Mouse (Mus musculus): ENCODE data around the gene Mgat5. TPM values are rescaled to one million over a fixed set of nuclear protein-coding genes. Genes with fewer than 3 reads are reported as not detected.

Gene Mgat5
- polyA plus RNA-seq, 2 experiments: 6.6 to 8.4 TPM

DNA sequence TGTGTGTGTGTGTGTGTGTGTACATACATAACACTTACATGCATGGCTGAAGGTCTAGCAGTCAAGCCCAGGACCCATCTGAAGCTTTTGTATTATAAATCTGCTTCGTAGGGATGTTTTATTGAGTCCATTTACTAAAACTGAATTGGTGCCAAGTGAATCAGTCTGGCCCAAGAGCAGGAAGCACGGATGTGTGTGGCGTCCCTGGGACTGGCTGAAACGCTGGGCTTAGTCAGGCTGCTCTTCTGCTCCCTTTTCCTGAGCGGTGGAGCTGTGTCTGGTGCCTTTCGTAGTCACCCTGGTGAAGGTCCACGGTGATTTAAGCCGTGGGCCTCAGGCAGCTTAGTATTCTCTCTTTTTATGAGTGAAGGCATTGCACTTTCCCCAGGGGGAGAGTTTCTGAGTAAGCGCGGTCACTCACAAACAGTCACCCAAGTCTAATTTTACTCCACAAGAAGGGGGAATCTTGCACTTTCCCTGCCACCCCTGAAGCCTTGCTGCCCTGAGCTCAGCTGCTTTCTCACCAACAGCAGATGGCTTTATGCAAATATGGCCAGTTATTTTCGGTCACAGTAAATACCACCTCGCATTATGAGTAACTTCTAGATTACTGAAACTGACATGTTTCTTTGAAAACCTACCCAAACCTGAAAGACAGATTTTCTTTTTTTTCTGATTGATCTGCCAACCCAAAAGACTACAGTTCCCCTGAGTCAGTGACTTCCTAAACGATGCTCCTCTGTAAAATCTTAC lies 176.1 kb downstream of the Mgat5 start:
- Histone ChIP-seq H3K9me3 (ENCODE audit: control insufficient read depth, low read length) (no peaks in the 10 kb centered on the region), H3K4me1 (ENCODE audit: control insufficient read depth, insufficient read depth, low read length) (no peaks in the 10 kb centered on the region), H3K27ac (replicated peaks; ENCODE audit: low read depth, low read length) (no peak overlapping the region), H3K27me3 (ENCODE audit: control insufficient read depth, insufficient read depth, low read length) (no peaks in the 10 kb centered on the region), H3K4me3 (replicated peaks; ENCODE audit: low read length) (no peak overlapping the region), H3K36me3 (ENCODE audit: control insufficient read depth, insufficient read depth, low read length) (peaks cover 9% of the 10 kb centered on the region), H3K4me2 (replicated peaks; ENCODE audit: low read depth, low read length, severe bottlenecking) (no peak overlapping the region), H3K9ac (ENCODE audit: low read depth, low read length, severe bottlenecking) (no peak overlapping the region)
- 51% methylated on average over 13 of the region's 13 CpGs for WGBS
- no peak for TF ChIP-seq POLR2A (IDR thresholded peaks at IDR 0.05; ENCODE audit: borderline replicate concordance, extremely low read depth, insufficient read depth, insufficient read length)
- DNase-seq (ENCODE audit: low spot score): peak; percentile 17
- ATAC-seq (ENCODE audit: low FRiP score, low read depth): no peak

DNA sequence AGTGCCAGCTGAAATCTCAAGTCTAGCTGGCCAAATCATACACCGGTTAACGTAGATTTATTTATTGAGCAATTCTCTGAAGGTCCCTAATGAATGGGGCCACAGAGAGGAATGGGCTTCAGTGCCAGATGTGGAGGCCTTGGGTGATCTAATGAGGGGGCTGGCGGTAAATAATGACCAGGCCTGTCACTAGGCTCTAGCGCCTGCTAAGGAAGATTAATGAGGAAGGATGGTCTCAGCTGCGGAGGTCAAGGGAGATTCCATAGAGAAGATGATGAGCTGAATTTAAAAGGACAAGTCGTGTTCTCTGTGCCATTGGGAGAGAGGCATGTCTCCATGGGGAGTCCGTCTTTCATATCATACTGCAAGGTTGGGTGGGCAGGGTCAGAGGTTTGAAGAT lies 178.3 kb downstream of the Mgat5 start:
- H3K27me3 ChIP-seq (ENCODE audit: control insufficient read depth, insufficient read depth, low read length): no peaks in the 10 kb centered on the region
- no peak for TF ChIP-seq POLR2A (IDR thresholded peaks at IDR 0.05; ENCODE audit: borderline replicate concordance, extremely low read depth, insufficient read depth, insufficient read length)
- WGBS: 65% methylated on average over 7 of the region's 7 CpGs
- peaks cover 9% of the 10 kb centered on the region for H3K36me3 ChIP-seq (ENCODE audit: control insufficient read depth, insufficient read depth, low read length)
- ATAC-seq (ENCODE audit: low FRiP score, low read depth) (no peak), DNase-seq (ENCODE audit: low spot score) (no peak)
- H3K9me3 ChIP-seq (ENCODE audit: control insufficient read depth, low read length): no peaks in the 10 kb centered on the region
- H3K27ac ChIP-seq (replicated peaks; ENCODE audit: low read depth, low read length): no peak overlapping the region
- no peak overlapping the region for H3K4me2 ChIP-seq (replicated peaks; ENCODE audit: low read depth, low read length, severe bottlenecking)
- H3K4me3 ChIP-seq (replicated peaks; ENCODE audit: low read length): no peak overlapping the region
- H3K4me1 ChIP-seq (ENCODE audit: control insufficient read depth, insufficient read depth, low read length): peaks cover 4% of the 10 kb centered on the region; the same call in 1 of the 2 replicates
- H3K9ac ChIP-seq (ENCODE audit: low read depth, low read length, severe bottlenecking): no peak overlapping the region

DNA sequence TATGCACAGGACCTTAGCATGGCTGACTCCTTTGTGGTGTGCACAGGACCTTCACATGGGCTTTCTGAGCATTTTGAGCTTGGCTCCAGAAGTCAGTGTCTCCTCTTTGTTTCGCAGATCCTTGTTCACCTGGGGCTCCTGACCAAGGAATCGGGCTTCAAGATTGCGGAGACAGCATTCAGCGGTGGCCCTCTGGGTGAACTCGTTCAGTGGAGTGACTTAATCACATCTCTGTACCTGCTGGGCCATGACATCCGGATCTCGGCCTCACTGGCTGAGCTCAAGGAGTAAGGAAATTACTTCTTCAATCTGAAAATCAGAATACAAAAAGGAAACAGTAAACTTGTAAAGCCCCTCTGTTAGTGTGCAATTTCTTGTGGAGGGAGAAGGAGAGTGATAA lies 182.4 kb downstream of the Mgat5 start:
- no peak overlapping the region for H3K27ac ChIP-seq (replicated peaks; ENCODE audit: low read depth, low read length)
- ATAC-seq (ENCODE audit: low FRiP score, low read depth): no peak

DNA sequence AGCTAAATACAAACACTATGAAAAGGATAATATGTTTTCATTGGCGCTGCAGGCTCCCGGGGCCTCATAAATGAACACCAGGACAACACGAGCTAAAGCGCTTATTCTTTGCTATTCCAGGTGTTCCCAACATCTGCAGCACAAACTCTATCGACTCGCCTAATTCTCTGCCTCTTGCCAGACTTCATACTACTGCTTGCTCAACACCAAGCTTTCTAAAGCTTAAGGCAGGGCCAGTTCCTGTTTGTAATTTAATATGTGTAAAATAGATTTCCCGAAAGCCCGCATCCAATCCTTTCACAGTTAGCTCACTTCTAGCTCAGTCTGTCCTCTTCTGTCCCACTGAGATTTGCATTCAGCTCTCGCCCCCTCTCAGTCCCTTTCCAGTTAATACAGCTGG lies 182.8 kb downstream of the Mgat5 start:
- Histone ChIP-seq H3K27ac (replicated peaks; ENCODE audit: low read depth, low read length) (peak overlapping the region; percentile 40), H3K9me3 (ENCODE audit: control insufficient read depth, low read length) (peaks cover 4% of the 10 kb centered on the region; the same call in 1 of the 2 replicates), H3K4me3 (replicated peaks; ENCODE audit: low read length) (no peak overlapping the region), H3K27me3 (ENCODE audit: control insufficient read depth, insufficient read depth, low read length) (no peaks in the 10 kb centered on the region), H3K4me2 (replicated peaks; ENCODE audit: low read depth, low read length, severe bottlenecking) (no peak overlapping the region), H3K36me3 (ENCODE audit: control insufficient read depth, insufficient read depth, low read length) (peaks cover 21% of the 10 kb centered on the region), H3K4me1 (ENCODE audit: control insufficient read depth, insufficient read depth, low read length) (peaks cover 7% of the 10 kb centered on the region; the same call in 1 of the 2 replicates), H3K9ac (ENCODE audit: low read depth, low read length, severe bottlenecking) (no peak overlapping the region)
- 36% methylated on average over 9 of the region's 9 CpGs for WGBS
- TF ChIP-seq POLR2A (IDR thresholded peaks at IDR 0.05; ENCODE audit: borderline replicate concordance, extremely low read depth, insufficient read depth, insufficient read length): no peak
- DNase-seq (ENCODE audit: low spot score) (peak; percentile 38), ATAC-seq (ENCODE audit: low FRiP score, low read depth) (peak; percentile 62)

More for the DNA sequence above, 182.4 kb downstream of the Mgat5 start:
- H3K4me2 ChIP-seq (replicated peaks; ENCODE audit: low read depth, low read length, severe bottlenecking): no peak overlapping the region
- H3K36me3 ChIP-seq (ENCODE audit: control insufficient read depth, insufficient read depth, low read length): peaks cover 21% of the 10 kb centered on the region
- H3K27me3 ChIP-seq (ENCODE audit: control insufficient read depth, insufficient read depth, low read length): no peaks in the 10 kb centered on the region
- WGBS: 51% methylated on average over 7 of the region's 7 CpGs
- H3K4me1 ChIP-seq (ENCODE audit: control insufficient read depth, insufficient read depth, low read length): peaks cover 7% of the 10 kb centered on the region; the same call in 1 of the 2 replicates
- no peak overlapping the region for H3K4me3 ChIP-seq (replicated peaks; ENCODE audit: low read length)
- H3K9me3 ChIP-seq (ENCODE audit: control insufficient read depth, low read length): peaks cover 4% of the 10 kb centered on the region; the same call in 1 of the 2 replicates
- no peak for TF ChIP-seq POLR2A (IDR thresholded peaks at IDR 0.05; ENCODE audit: borderline replicate concordance, extremely low read depth, insufficient read depth, insufficient read length)
- no peak for DNase-seq (ENCODE audit: low spot score)
- H3K9ac ChIP-seq (ENCODE audit: low read depth, low read length, severe bottlenecking): no peak overlapping the region

DNA sequence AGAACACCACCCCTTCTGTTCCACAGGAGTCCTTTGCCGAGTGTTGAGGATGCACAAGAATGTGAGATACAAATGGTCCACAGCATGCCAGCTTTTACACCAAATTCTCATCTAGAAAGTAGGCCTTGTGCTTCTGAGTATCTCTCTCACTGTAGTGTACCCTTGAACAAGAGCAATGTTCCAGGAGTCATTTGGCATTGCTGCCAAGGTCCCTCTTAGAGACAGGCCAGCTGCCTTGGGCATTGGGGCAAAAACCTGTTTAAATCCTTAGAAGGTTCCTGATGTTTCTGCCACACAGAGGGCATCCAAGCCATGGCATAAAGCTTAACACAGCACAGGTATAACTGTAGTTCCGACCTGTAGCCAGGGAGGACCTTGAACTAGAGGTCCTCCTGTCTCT lies 189.9 kb downstream of the Mgat5 start:
- H3K4me1 ChIP-seq (ENCODE audit: control insufficient read depth, insufficient read depth, low read length): peaks cover 7% of the 10 kb centered on the region
- no peak overlapping the region for H3K4me3 ChIP-seq (replicated peaks; ENCODE audit: low read length)
- peaks cover 7% of the 10 kb centered on the region for H3K36me3 ChIP-seq (ENCODE audit: control insufficient read depth, insufficient read depth, low read length)
- WGBS: 94% methylated on average over 2 of the region's 2 CpGs
- TF ChIP-seq POLR2A (IDR thresholded peaks at IDR 0.05; ENCODE audit: borderline replicate concordance, extremely low read depth, insufficient read depth, insufficient read length): no peak
- no peak for DNase-seq (ENCODE audit: low spot score)
- no peak overlapping the region for H3K4me2 ChIP-seq (replicated peaks; ENCODE audit: low read depth, low read length, severe bottlenecking)
- no peak overlapping the region for H3K27ac ChIP-seq (replicated peaks; ENCODE audit: low read depth, low read length)
- ATAC-seq (ENCODE audit: low FRiP score, low read depth): no peak
- H3K27me3 ChIP-seq (ENCODE audit: control insufficient read depth, insufficient read depth, low read length): no peaks in the 10 kb centered on the region
- peaks cover 4% of the 10 kb centered on the region; the same call in 1 of the 2 replicates for H3K9me3 ChIP-seq (ENCODE audit: control insufficient read depth, low read length)
- no peak overlapping the region for H3K9ac ChIP-seq (ENCODE audit: low read depth, low read length, severe bottlenecking)
